Comparison of ENCODE assay signal across 8 mouse cellular contexts in genomic region chr15:12066176-12066856, GRCm38 (mm10). TPM values are rescaled to one million over a fixed set of nuclear protein-coding genes. Genes with fewer than 3 reads are reported as not detected.
DNase-seq lines count a peak whose midpoint lies in the region; ATAC-seq lines count a peak whose summit lies in the region.

No protein-coding gene starts in this region.

- 38% methylated on average over 14 of the region's 14 CpGs for WGBS in midbrain, embryonic 13.5 days
- 83% methylated on average over 14 of the region's 14 CpGs for WGBS in midbrain, embryonic 10.5 days
- 45% methylated on average over 14 of the region's 14 CpGs for WGBS in hindbrain, embryonic 12.5 days
- WGBS in midbrain, embryonic 14.5 days = 33% methylated on average over 14 of the region's 14 CpGs

- ATAC-seq in midbrain, embryonic 13.5 days = peak; percentile 77
- ATAC-seq in hindbrain, embryonic 12.5 days (ENCODE audit: low FRiP score) = peak; percentile 64
- peak; percentile 63 for ATAC-seq in midbrain, embryonic 14.5 days (ENCODE audit: low FRiP score, low TSS enrichment)
- ATAC-seq in activated CD4-positive, CD25-positive, alpha-beta regulatory T cell, adult 4 months = no peak

- no peak for DNase-seq in midbrain, embryonic 10.5 days (ENCODE audit: low spot score)
- peak; percentile 62 to 64 for DNase-seq in frontal cortex, postnatal 10 days (ENCODE audit: low spot score in 2 of 2)
- DNase-seq in layer of hippocampus, postnatal 10 days (ENCODE audit: low spot score in 2 of 2) = peak; percentile 83
- peak; percentile 77 for DNase-seq in midbrain, embryonic 14.5 days
- DNase-seq in testis, postnatal 14 days (ENCODE audit: low spot score) = peak; percentile 57

- H3K36me3 ChIP-seq in midbrain, embryonic 13.5 days = no peaks in the 10 kb centered on the region
- no peaks in the 10 kb centered on the region for H3K36me3 ChIP-seq in midbrain, embryonic 10.5 days
- no peaks in the 10 kb centered on the region for H3K36me3 ChIP-seq in hindbrain, embryonic 12.5 days
- no peaks in the 10 kb centered on the region for H3K36me3 ChIP-seq in midbrain, embryonic 14.5 days (ENCODE audit: control insufficient read depth, insufficient read depth, low read length)

- no peak overlapping the region for H3K9ac ChIP-seq in midbrain, embryonic 13.5 days (replicated peaks)
- H3K9ac ChIP-seq in hindbrain, embryonic 12.5 days = 0 out of 2 replicates have a peak overlapping the region, but pooled peaks have one; percentile 2
- H3K9ac ChIP-seq in midbrain, embryonic 14.5 days (replicated peaks; ENCODE audit: low read length) = no peak overlapping the region

- no peaks in the 10 kb centered on the region for H3K27me3 ChIP-seq in midbrain, embryonic 13.5 days
- no peaks in the 10 kb centered on the region for H3K27me3 ChIP-seq in midbrain, embryonic 10.5 days (ENCODE audit: low read depth, poor library complexity, severe bottlenecking)
- no peaks in the 10 kb centered on the region for H3K27me3 ChIP-seq in hindbrain, embryonic 12.5 days
- H3K27me3 ChIP-seq in midbrain, embryonic 14.5 days (ENCODE audit: control insufficient read depth, insufficient read depth, low read length) = no peaks in the 10 kb centered on the region

- no peaks in the 10 kb centered on the region for H3K9me3 ChIP-seq in midbrain, embryonic 13.5 days
- H3K9me3 ChIP-seq in midbrain, embryonic 10.5 days (replicated peaks) = no peaks in the 10 kb centered on the region; the same call in 1 of the 2 replicates
- 0 out of 2 replicates have a peak, but pooled peaks cover 16% of the 10 kb centered on the region for H3K9me3 ChIP-seq in hindbrain, embryonic 12.5 days (replicated peaks)
- H3K9me3 ChIP-seq in midbrain, embryonic 14.5 days (ENCODE audit: control insufficient read depth, low read length) = peaks cover 7% of the 10 kb centered on the region; the same call in 1 of the 2 replicates

- H3K4me2 ChIP-seq in midbrain, embryonic 13.5 days (replicated peaks) = no peak overlapping the region
- H3K4me2 ChIP-seq in hindbrain, embryonic 12.5 days (replicated peaks) = no peak overlapping the region
- no peak overlapping the region for H3K4me2 ChIP-seq in midbrain, embryonic 14.5 days (ENCODE audit: low read length)

- 0 out of 2 replicates have a peak, but pooled peaks cover 6% of the 10 kb centered on the region for H3K4me1 ChIP-seq in midbrain, embryonic 13.5 days (replicated peaks)
- peaks cover 7% of the 10 kb centered on the region; the same call in 1 of the 2 replicates for H3K4me1 ChIP-seq in midbrain, embryonic 10.5 days
- peaks cover 3% of the 10 kb centered on the region for H3K4me1 ChIP-seq in hindbrain, embryonic 12.5 days
- no peaks in the 10 kb centered on the region for H3K4me1 ChIP-seq in midbrain, embryonic 14.5 days (ENCODE audit: control insufficient read depth, insufficient read depth, low read length)

- H3K4me3 ChIP-seq in midbrain, embryonic 13.5 days (replicated peaks) = no peak overlapping the region
- no peak overlapping the region for H3K4me3 ChIP-seq in midbrain, embryonic 10.5 days
- no peak overlapping the region for H3K4me3 ChIP-seq in hindbrain, embryonic 12.5 days
- H3K4me3 ChIP-seq in midbrain, embryonic 14.5 days (replicated peaks; ENCODE audit: low read depth, low read length) = no peak overlapping the region

- H3K27ac ChIP-seq in midbrain, embryonic 13.5 days = peak overlapping the region; percentile 35
- H3K27ac ChIP-seq in midbrain, embryonic 10.5 days (replicated peaks) = no peak overlapping the region
- no peak overlapping the region for H3K27ac ChIP-seq in hindbrain, embryonic 12.5 days
- peak overlapping the region; percentile 57 for H3K27ac ChIP-seq in midbrain, embryonic 14.5 days (replicated peaks; ENCODE audit: low read depth, low read length)

RNA-seq across cellular contexts. Expression of gene Zfr, which starts 51.3 kb away (rescaled TPM):
- 149 and 153 TPM in 2 replicates for polyA plus RNA-seq in midbrain, embryonic 13.5 days (2015; fragmentation: Nextera tagmentation; extraction: Ambion mirVana)
- 135 and 155 TPM in 2 replicates for polyA plus RNA-seq in midbrain, embryonic 10.5 days (2016; fragmentation: Nextera tagmentation; extraction: Ambion mirVana)
- polyA plus RNA-seq in hindbrain, embryonic 12.5 days (2016; fragmentation: Nextera tagmentation; extraction: Ambion mirVana) = 127 and 132 TPM in 2 replicates
- 100 to 1,000 TPM; 278 to 285 TPM for total RNA-seq in layer of hippocampus, postnatal 10 days (2021)
- 183 and 222 TPM in 2 replicates for polyA plus RNA-seq in midbrain, embryonic 14.5 days (2014; fragmentation: Nextera tagmentation; extraction: Ambion mirVana)
- polyA plus RNA-seq in activated CD4-positive, CD25-positive, alpha-beta regulatory T cell, adult 4 months (2017; shearing (Covaris generic)) = 100 to 1,000 TPM; 168 to 169 TPM

Comparison
In these comparisons a context has a peak if more than half of its experiments do, and no peak if none do; other contexts are left out.
1. H3K27ac ChIP-seq: peak in midbrain, embryonic 13.5 days (single experiment) and midbrain, embryonic 14.5 days (single experiment); none in midbrain, embryonic 10.5 days (single experiment) and hindbrain, embryonic 12.5 days (single experiment).